Mouse (Mus musculus) 3134 (cell line): ENCODE results near the gene Gpr50.

Experiments used
- DNase-seq: peaks from one replicate; pipeline ENCODE4 v3.0.0-alpha.2; 2011; ENCODE audit warnings: low spot score; ENCODE audit not compliant: insufficient read length; ENCODE audit errors: extremely low read depth

The Gpr50 gene

GRCm38 (mm10) chrX:71663374-71663773 is at the start of gene Gpr50:
Gene Gpr50 (plus strand): TSS chrX:71663667.
- DNase-seq = no peak

- no peak for DNase-seq
These were observed 41.2 kb upstream of the Gpr50 start for GRCm38 (mm10) chrX:71622286-71622685.

GRCm38 (mm10) chrX:71623843-71624242 is 39.6 kb upstream of the Gpr50 start:
- no peak for DNase-seq

- DNase-seq = no peak
These were observed 35.2 kb upstream of the Gpr50 start for GRCm38 (mm10) chrX:71628306-71628705.

GRCm38 (mm10) chrX:71630709-71631108 is 32.8 kb upstream of the Gpr50 start:
- DNase-seq = no peak

GRCm38 (mm10) chrX:71631130-71631529 is 32.3 kb upstream of the Gpr50 start:
- DNase-seq = no peak

GRCm38 (mm10) chrX:71647958-71648357 is 15.5 kb upstream of the Gpr50 start:
- no peak for DNase-seq

GRCm38 (mm10) chrX:71648434-71648833 is 15.0 kb upstream of the Gpr50 start:
- no peak for DNase-seq

- DNase-seq = peak; percentile 16
These were observed 14.5 kb upstream of the Gpr50 start for GRCm38 (mm10) chrX:71648848-71649454.

- no peak for DNase-seq
These were observed 13.5 kb upstream of the Gpr50 start for GRCm38 (mm10) chrX:71649993-71650392.

GRCm38 (mm10) chrX:71661794-71662193 is 1.7 kb upstream of the Gpr50 start:
- DNase-seq = no peak

- DNase-seq = no peak
These were observed 612 bp downstream of the Gpr50 start for GRCm38 (mm10) chrX:71663871-71664687.

- no peak for DNase-seq
These were observed 1.2 kb downstream of the Gpr50 start for GRCm38 (mm10) chrX:71664688-71665026.

GRCm38 (mm10) chrX:71670254-71670653 is 6.8 kb downstream of the Gpr50 start:
- DNase-seq = no peak

GRCm38 (mm10) chrX:71700817-71701469 is 37.5 kb downstream of the Gpr50 start:
- no peak for DNase-seq
